Mouse (Mus musculus): ENCODE results near the gene Zscan4c.
"Not testable (repeated sequence)": the region's sequence is repeated elsewhere in the genome, so short reads cannot be mapped to it uniquely, and the experiment has no call there.

Zscan4c gene

DNA sequence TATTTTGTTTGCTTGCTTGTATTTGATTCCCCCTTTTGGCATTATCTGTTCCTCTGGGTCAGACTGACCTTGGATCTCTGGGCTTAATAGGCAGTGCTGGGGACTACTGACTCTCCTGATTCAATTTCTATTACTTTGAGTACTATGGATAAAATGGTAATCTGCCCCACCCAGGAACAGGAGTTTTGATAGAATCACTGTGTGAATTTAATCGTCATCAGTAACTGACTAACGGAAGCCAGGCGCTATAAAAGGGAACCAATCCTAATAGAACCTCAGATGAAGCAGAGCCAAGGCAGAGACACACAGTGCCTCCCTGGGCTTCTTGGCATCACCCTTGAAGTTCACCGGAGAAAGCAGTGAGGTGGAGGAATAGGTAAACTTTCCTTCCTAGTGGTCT is at the start of gene Zscan4c:
Gene Zscan4c (plus strand): TSS at position 301 of the 400 bp plus-strand sequence.
- DNase-seq (ENCODE audit: low read depth, low spot score): not testable (repeated sequence)
